Mouse (Mus musculus) lung, adult 2 months (tissue): ENCODE data around the gene Tcf20. TPM values are rescaled to one million over a fixed set of nuclear protein-coding genes. Genes with fewer than 3 reads are reported as not detected.

Experiments
- DNase-seq: peaks from one replicate; pipeline ENCODE4 v3.0.0; 2022
- H3K4me1 ChIP-seq: fragments of 200-500 bp; 2 replicates; pipeline ENCODE4 v1.6.1; 2011; ENCODE audit warnings: low read length; ENCODE audit not compliant: control insufficient read depth, insufficient read depth
- H3K4me3 ChIP-seq: fragments of 200-500 bp; replicated peaks from 2 replicates; pipeline ENCODE3; 2011; ENCODE audit warnings: low read depth, mild to moderate bottlenecking, control low read depth, low read length; ENCODE audit errors: extremely low read depth
- CTCF ChIP-seq: fragments of 200-500 bp; IDR thresholded peaks from 2 replicates; pipeline ENCODE4 v1.5.1; 2011; ENCODE audit warnings: mild to moderate bottlenecking, low read length, control low read depth; ENCODE audit not compliant: insufficient read depth
- POLR2A ChIP-seq: fragments of 200-500 bp; IDR thresholded peaks from 2 replicates; pipeline ENCODE4 v1.6.1; 2011; ENCODE audit warnings: low read depth, mild to moderate bottlenecking, control low read depth, low read length, borderline replicate concordance; ENCODE audit errors: extremely low read depth
- WGBS: fragments of 180-500 bp; shearing (Covaris S2); methylation state at CpG from one replicate; pipeline ENCODE4 v1.1.7; 2018; 5-methylcytosine and 5-hydroxymethylcytosine counted together
- polyA plus RNA-seq: library from polyadenylated mRNA; depleted of rRNA; stranded (reverse); fragments of >200 nt; gene quantifications from 2 replicates; pipeline ENCODE4 v1.2.3, GENCODE M21; 2012

The Tcf20 gene
- polyA plus RNA-seq, 1 experiment, result 16.8 TPM

GRCm38 (mm10) chr15:82863674-82864073 lies 124.0 kb downstream of the Tcf20 start:
- peaks cover 2% of the 10 kb centered on the region; the same call in 1 of the 2 replicates for H3K4me1 ChIP-seq
- DNase-seq, result no peak
- 68% methylated on average over 1 of the region's 1 CpGs for WGBS
- TF ChIP-seq POLR2A (no peak), CTCF (no peak)
- no peak overlapping the region for H3K4me3 ChIP-seq

DNA sequence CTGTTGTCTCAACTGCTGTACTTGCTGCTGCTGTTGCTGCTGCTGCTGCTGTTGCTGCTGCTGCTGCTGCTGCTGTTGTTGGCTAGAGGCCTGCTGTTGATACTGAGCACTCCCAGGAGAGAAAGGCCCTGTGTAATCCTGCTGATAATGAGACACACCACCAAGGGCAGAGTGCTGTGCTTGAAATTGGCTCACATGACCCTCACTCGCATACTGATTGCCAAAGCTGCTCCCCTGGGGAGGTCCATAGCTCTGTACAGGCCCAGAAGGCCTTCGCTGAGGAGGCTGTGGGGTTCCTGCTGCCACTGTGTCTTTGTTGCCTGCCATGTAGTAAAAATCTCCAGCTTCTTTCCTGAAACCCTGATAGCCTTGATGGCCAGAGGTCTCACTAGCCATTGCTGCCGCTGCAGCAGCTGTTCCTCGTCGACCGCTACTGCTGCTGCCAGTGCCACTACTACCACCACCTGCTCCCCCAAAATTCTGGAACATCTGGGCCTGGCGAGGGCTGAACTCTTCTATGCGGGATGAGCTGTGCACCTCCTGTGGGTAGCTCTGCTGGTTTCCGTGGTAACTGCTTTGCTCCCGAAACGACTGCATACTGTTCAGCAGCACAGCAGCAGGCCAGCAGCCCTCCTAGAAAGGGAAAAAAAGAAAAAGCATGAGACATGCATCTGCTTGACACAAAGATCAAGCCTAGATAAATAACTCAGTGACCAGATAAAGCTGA lies 130.9 kb downstream of the Tcf20 start:
- H3K4me1 ChIP-seq, result no peaks in the 10 kb centered on the region; the same call in 1 of the 2 replicates
- TF ChIP-seq POLR2A (no peak), CTCF (no peak)
- no peak overlapping the region for H3K4me3 ChIP-seq
- 75% methylated on average over 11 of the region's 11 CpGs for WGBS
- DNase-seq, result no peak

DNA sequence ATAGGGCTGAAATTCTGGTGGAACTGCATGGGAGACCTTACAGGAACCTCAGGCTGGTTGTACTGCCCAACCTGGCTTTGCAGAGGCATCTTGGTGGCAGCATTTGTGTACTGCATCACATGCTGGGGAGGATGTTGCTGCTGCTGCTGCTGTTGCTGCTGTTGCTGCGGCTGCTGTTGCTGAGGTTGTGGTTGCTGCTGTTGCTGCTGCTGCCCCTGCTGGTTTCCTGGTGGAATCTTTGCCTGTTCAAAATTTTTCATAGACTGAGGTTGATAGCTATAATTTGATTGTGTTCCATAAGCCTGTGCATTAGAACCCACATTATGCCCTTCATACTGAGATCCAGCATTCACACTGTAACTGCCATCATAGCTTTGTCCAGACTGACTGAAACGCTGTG lies 131.6 kb downstream of the Tcf20 start:
- H3K4me1 ChIP-seq, result no peaks in the 10 kb centered on the region; the same call in 1 of the 2 replicates
- TF ChIP-seq CTCF (no peak), POLR2A (no peak)
- WGBS, result 89% methylated on average over 2 of the region's 2 CpGs
- no peak for DNase-seq
- H3K4me3 ChIP-seq, result no peak overlapping the region

GRCm38 (mm10) chr15:82839146-82839545 lies 148.5 kb downstream of the Tcf20 start:
- DNase-seq, result no peak
- no peak overlapping the region for H3K4me3 ChIP-seq
- 99% methylated on average over 3 of the region's 3 CpGs for WGBS
- H3K4me1 ChIP-seq, result no peaks in the 10 kb centered on the region; the same call in 1 of the 2 replicates
- TF ChIP-seq CTCF (no peak), POLR2A (no peak)

DNA sequence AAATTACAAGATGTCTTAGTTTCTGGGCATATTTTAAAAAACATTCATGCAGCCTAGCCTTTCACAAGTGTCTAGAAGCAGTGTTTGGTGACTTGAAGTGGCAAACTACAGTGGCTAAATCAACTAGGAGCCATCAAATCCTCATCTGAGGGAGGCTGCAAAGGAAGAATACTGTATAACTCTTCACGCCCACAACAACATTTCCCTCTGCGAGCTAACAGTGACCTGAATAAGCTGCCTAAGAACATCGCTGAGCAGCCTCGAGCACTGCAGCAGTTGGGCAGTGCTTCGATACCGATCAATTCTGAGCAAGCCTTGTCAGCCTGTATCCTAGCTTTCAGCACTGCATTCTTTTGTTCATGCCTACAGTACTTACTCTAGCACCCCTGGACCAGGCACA lies 157.8 kb downstream of the Tcf20 start:
- 85% methylated on average over 6 of the region's 6 CpGs for WGBS
- TF ChIP-seq CTCF, result no peak
- TF ChIP-seq POLR2A, result no peak
- Histone ChIP-seq H3K4me3 (no peak overlapping the region), H3K4me1 (no peaks in the 10 kb centered on the region; the same call in 1 of the 2 replicates)
- DNase-seq, result no peak

DNA sequence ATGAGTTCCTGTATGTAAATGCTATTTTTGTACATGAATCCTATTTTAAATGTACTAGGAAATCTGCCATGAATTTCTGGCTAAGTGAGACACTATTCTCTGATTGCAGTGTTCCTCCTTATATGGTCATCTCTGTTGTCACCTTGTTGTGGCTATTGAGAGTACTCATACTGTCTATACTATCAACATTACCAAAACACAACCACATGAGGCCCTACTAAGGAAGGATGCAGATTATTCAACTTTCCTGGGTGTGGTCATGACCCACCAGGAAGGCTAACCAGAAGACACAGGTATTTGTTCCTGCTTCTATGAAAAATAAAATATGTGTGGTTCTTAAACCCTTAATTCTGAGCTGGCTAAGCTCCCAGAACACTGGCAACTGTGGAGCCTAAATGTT lies 161.8 kb downstream of the Tcf20 start:
- Histone ChIP-seq H3K4me1 (no peaks in the 10 kb centered on the region; the same call in 1 of the 2 replicates), H3K4me3 (no peak overlapping the region)
- TF ChIP-seq CTCF, result no peak
- no peak for TF ChIP-seq POLR2A
- DNase-seq, result no peak

GRCm38 (mm10) chr15:82822347-82822746 lies 165.3 kb downstream of the Tcf20 start:
- 94% methylated on average over 3 of the region's 4 CpGs for WGBS
- H3K4me3 ChIP-seq, result no peak overlapping the region
- TF ChIP-seq CTCF (no peak), POLR2A (no peak)
- DNase-seq, result no peak
- H3K4me1 ChIP-seq, result no peaks in the 10 kb centered on the region; the same call in 1 of the 2 replicates

GRCm38 (mm10) chr15:82821657-82822056 lies 166.0 kb downstream of the Tcf20 start:
- TF ChIP-seq POLR2A (no peak), CTCF (no peak)
- 96% methylated on average over 1 of the region's 1 CpGs for WGBS
- H3K4me3 ChIP-seq, result no peak overlapping the region

GRCm38 (mm10) chr15:82815296-82815695 lies 172.4 kb downstream of the Tcf20 start:
- no peak for DNase-seq
- TF ChIP-seq POLR2A, result no peak
- no peak for TF ChIP-seq CTCF
- H3K4me1 ChIP-seq, result no peaks in the 10 kb centered on the region
- no peak overlapping the region for H3K4me3 ChIP-seq
- 90% methylated on average over 4 of the region's 4 CpGs for whole genome bisulfite sequencing

More at GRCm38 (mm10) chr15:82821657-82822056, 166.0 kb downstream of the Tcf20 start:
- no peaks in the 10 kb centered on the region; the same call in 1 of the 2 replicates for H3K4me1 ChIP-seq
- DNase-seq, result no peak

DNA sequence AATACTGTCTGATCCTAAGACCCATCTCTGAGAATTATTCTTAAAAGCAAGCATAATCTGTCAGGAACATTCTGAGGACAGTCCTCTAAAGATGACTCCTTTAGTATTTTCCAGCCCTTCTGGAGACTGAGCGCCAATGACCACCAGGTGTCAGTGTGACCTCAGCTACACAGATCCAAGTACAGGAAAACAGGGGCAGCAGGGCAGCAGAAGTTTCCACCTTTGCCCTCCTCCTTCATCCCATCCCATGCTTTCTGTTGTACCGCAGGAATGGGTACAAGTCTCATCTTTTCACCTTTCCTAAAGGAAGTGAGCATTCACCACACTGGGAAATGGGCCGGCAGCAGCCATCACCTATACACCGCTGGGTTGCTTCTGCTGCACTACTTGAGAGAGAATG lies 172.9 kb downstream of the Tcf20 start:
- peak; percentile 51 for DNase-seq
- TF ChIP-seq CTCF (peak; percentile 93), POLR2A (no peak)
- WGBS, result 67% methylated on average over 4 of the region's 4 CpGs
- no peaks in the 10 kb centered on the region for H3K4me1 ChIP-seq
- H3K4me3 ChIP-seq, result no peak overlapping the region
